Mouse (Mus musculus) limb, embryonic 13.5 days (tissue): ENCODE results near the gene Olfr1311. TPM values are rescaled to one million over a fixed set of nuclear protein-coding genes. Genes with fewer than 3 reads are reported as not detected.
"Not testable (repeated sequence)": the region's sequence is repeated elsewhere in the genome, so short reads cannot be mapped to it uniquely, and the experiment has no call there.

Experiments used
- ATAC-seq: fragments of 200-750 bp; cut with Nextera tagmentation; 2 replicates; pipeline ENCODE4 v1.8.0; 2017; ENCODE audit warnings: low read depth, moderate number of reproducible peaks, moderate TSS enrichment; ENCODE audit not compliant: low FRiP score
- H3K27ac ChIP-seq: fragments of 300-500 bp; sonication (generic); 2 replicates; pipeline ENCODE4 v1.5.1; 2015; ENCODE audit warnings: inconsistent platforms, mild to moderate bottlenecking, moderate library complexity
- H3K27me3 ChIP-seq: fragments of 300-500 bp; sonication (generic); 2 replicates; pipeline ENCODE4 v1.6.1; 2015; ENCODE audit warnings: mild to moderate bottlenecking, inconsistent platforms
- H3K36me3 ChIP-seq: fragments of 300-500 bp; sonication (generic); 2 replicates; pipeline ENCODE4 v1.6.1; 2015; ENCODE audit warnings: inconsistent platforms, mild to moderate bottlenecking, moderate library complexity
- H3K4me1 ChIP-seq: fragments of 300-500 bp; sonication (generic); 2 replicates; pipeline ENCODE4 v1.6.1; 2015; ENCODE audit warnings: inconsistent platforms
- H3K4me2 ChIP-seq: fragments of 300-500 bp; sonication (generic); replicated peaks from 2 replicates; pipeline ENCODE4 v1.6.1; 2015; ENCODE audit warnings: inconsistent platforms, mild to moderate bottlenecking, moderate library complexity
- H3K4me3 ChIP-seq: fragments of 300-500 bp; sonication (generic); 2 replicates; pipeline ENCODE4 v1.5.1; 2015; ENCODE audit warnings: moderate library complexity, mild to moderate bottlenecking, inconsistent platforms
- H3K9ac ChIP-seq: fragments of 300-500 bp; sonication (generic); 2 replicates; pipeline ENCODE4 v1.6.1; 2015; ENCODE audit warnings: mild to moderate bottlenecking, inconsistent platforms
- H3K9me3 ChIP-seq: fragments of 300-500 bp; sonication (generic); 2 replicates; pipeline ENCODE4 v1.6.1; 2016; ENCODE audit warnings: inconsistent platforms
- WGBS: fragments of 180-500 bp; shearing (Covaris S2); methylation state at CpG from one replicate; pipeline ENCODE4 v1.1.7; 2015; 5-methylcytosine and 5-hydroxymethylcytosine counted together
- polyA plus RNA-seq: library from polyadenylated mRNA; unstranded; fragments of >200 nt; fragmentation: Nextera tagmentation; extraction: Ambion mirVana; gene quantifications from 2 replicates; pipeline ENCODE4 v1.2.1, GENCODE M21; 2015

The Olfr1311 gene
- not detected in 2 replicates for polyA plus RNA-seq

GRCm38 (mm10) chr2:112024312-112024711, at the start of gene Olfr1311:
TSS of gene Olfr1311 (minus strand) at chr2:112024412.
- 85% methylated on average over 2 of the region's 2 CpGs for WGBS
- Histone ChIP-seq H3K9ac (no peak within 1 kb of the TSS), H3K27me3 (no peaks in the 10 kb centered on the region), H3K4me2 (no peak within 1 kb of the TSS), H3K4me1 (no peaks in the 10 kb centered on the region), H3K36me3 (no peaks in the 10 kb centered on the region), H3K4me3 (no peak within 1 kb of the TSS), H3K9me3 (no peaks in the 10 kb centered on the region), H3K27ac (no peak within 1 kb of the TSS)
- ATAC-seq = no peak

GRCm38 (mm10) chr2:112050138-112050537, 25.9 kb upstream of the Olfr1311 start, which contains the start of gene Olfr1312:
TSS of gene Olfr1312 (minus strand) at chr2:112050238.
- H3K27me3 ChIP-seq = no peaks in the 10 kb centered on the region
- no peaks in the 10 kb centered on the region for H3K9me3 ChIP-seq
- H3K9ac ChIP-seq = no peak within 1 kb of the TSS
- no peak for ATAC-seq
- H3K4me1 ChIP-seq = no peaks in the 10 kb centered on the region
- WGBS = 33% methylated on average over 1 of the region's 1 CpGs
- H3K4me3 ChIP-seq = no peak within 1 kb of the TSS
- no peaks in the 10 kb centered on the region for H3K36me3 ChIP-seq
- H3K27ac ChIP-seq = no peak within 1 kb of the TSS
- H3K4me2 ChIP-seq = no peak within 1 kb of the TSS

DNA sequence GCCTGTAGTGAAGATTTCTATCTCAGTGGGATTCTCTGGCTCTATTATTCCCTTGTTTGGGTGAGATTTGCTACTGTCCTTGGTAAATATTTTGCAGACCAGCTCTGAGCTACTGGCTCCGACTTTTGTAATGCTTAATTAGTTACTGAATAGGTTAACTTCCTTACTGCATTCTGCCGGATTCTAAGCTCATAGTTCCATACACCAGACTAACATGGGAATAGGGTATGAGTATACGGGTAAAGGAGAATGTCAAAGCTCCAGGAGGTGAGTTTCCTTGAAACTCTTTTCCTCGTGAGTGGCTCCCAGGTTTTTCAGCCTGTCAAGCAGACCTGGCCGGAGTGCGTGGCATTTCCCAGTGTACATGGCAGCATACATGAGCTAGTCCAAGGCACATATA, 2.8 kb upstream of the Olfr1311 start:
- not testable (repeated sequence) for H3K27ac ChIP-seq, H3K36me3 ChIP-seq, H3K9me3 ChIP-seq, H3K27me3 ChIP-seq, H3K4me3 ChIP-seq, H3K4me1 ChIP-seq, H3K9ac ChIP-seq, H3K4me2 ChIP-seq, ATAC-seq
- 51% methylated on average over 6 of the region's 6 CpGs for WGBS

- no peaks in the 10 kb centered on the region for H3K9me3 ChIP-seq
- H3K27me3 ChIP-seq = no peaks in the 10 kb centered on the region
- no peak overlapping the region for H3K27ac ChIP-seq
- H3K4me2 ChIP-seq = no peak overlapping the region
- H3K4me3 ChIP-seq = no peak overlapping the region
- no peaks in the 10 kb centered on the region for H3K4me1 ChIP-seq
- H3K9ac ChIP-seq = no peak overlapping the region
- H3K36me3 ChIP-seq = no peaks in the 10 kb centered on the region
- 78% methylated on average over 3 of the region's 3 CpGs for WGBS
- ATAC-seq = no peak
Measured at GRCm38 (mm10) chr2:112014900-112015299, 9.3 kb downstream of the Olfr1311 start.

DNA sequence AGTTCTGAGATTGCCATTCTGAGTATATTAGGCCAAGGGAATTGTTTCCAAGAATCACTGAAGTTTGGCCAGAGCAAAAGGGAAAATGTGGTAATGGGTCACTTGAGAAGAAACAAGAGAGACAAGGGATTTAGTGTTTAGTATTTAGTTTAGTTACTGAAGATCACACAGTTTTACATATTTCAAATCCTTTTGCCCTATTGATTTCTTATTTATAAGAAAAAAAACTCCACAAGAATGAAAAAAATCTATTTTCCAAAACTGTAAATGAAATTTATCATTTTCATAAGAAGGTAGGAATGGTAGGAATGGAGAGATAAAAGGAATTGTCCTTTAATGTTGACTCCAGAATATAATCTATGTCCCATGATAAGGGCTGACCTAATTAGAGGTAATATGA, 11.6 kb downstream of the Olfr1311 start, which contains the start of gene Olfr1310:
Gene Olfr1310 (minus strand): TSS at position 101 of the 400 bp plus-strand sequence.
- ATAC-seq = no peak
- Histone ChIP-seq H3K27me3 (no peaks in the 10 kb centered on the region), H3K4me2 (no peak within 1 kb of the TSS), H3K4me3 (no peak within 1 kb of the TSS), H3K27ac (no peak within 1 kb of the TSS), H3K9ac (no peak within 1 kb of the TSS), H3K36me3 (no peaks in the 10 kb centered on the region), H3K9me3 (no peaks in the 10 kb centered on the region), H3K4me1 (no peaks in the 10 kb centered on the region)

GRCm38 (mm10) chr2:111990181-111990580, 34.0 kb downstream of the Olfr1311 start, which contains the start of gene Olfr1309:
TSS of gene Olfr1309 (minus strand) at chr2:111990281.
- H3K36me3 ChIP-seq = no peaks in the 10 kb centered on the region
- H3K4me3 ChIP-seq = no peak within 1 kb of the TSS
- H3K4me2 ChIP-seq = no peak within 1 kb of the TSS
- H3K9ac ChIP-seq = no peak within 1 kb of the TSS
- no peaks in the 10 kb centered on the region for H3K9me3 ChIP-seq
- WGBS = 52% methylated on average over 1 of the region's 1 CpGs
- no peaks in the 10 kb centered on the region for H3K27me3 ChIP-seq
- no peaks in the 10 kb centered on the region for H3K4me1 ChIP-seq
- H3K27ac ChIP-seq = no peak within 1 kb of the TSS
- ATAC-seq = no peak

Other genes starting within 250 kb of the Olfr1311 start
- not detected in 2 replicates for gene Olfr1302, start 247.0 kb downstream of the Olfr1311 start, polyA plus RNA-seq
- gene Olfr1303, start 204.1 kb downstream of the Olfr1311 start, polyA plus RNA-seq = not detected in 2 replicates
- not detected in 2 replicates for gene Olfr1305, start 147.3 kb downstream of the Olfr1311 start, polyA plus RNA-seq
- gene Olfr1306, start 108.1 kb downstream of the Olfr1311 start, polyA plus RNA-seq = not detected in 2 replicates
- 0.01 TPM in 1 of 2 replicates, not detected in the other for gene Olfr1307, start 75.0 kb downstream of the Olfr1311 start, polyA plus RNA-seq
- not detected in 2 replicates for gene Olfr1308, start 59.5 kb downstream of the Olfr1311 start, polyA plus RNA-seq
- not detected in 2 replicates for gene Olfr1309, start 34.1 kb downstream of the Olfr1311 start, polyA plus RNA-seq
- gene Olfr1310, start 11.7 kb downstream of the Olfr1311 start, polyA plus RNA-seq = not detected in 2 replicates
- gene Olfr1312, start 25.8 kb upstream of the Olfr1311 start, polyA plus RNA-seq = not detected in 2 replicates
- gene Olfr1313, start 53.4 kb upstream of the Olfr1311 start, polyA plus RNA-seq = not detected in 2 replicates
- gene Olfr1314, start 72.4 kb upstream of the Olfr1311 start, polyA plus RNA-seq = not detected in 2 replicates
- gene Olfr1315-ps1, start 91.0 kb upstream of the Olfr1311 start, polyA plus RNA-seq = not detected in 2 replicates
- gene Olfr1316, start 110.6 kb upstream of the Olfr1311 start, polyA plus RNA-seq = not detected in 2 replicates
- gene Olfr1317, start 115.9 kb upstream of the Olfr1311 start, polyA plus RNA-seq = not detected in 2 replicates
- gene Olfr1318, start 129.8 kb upstream of the Olfr1311 start, polyA plus RNA-seq = 0.08 TPM in 1 of 2 replicates, not detected in the other
- gene Lpcat4, start 215.1 kb upstream of the Olfr1311 start, polyA plus RNA-seq = 15.2 and 18.4 TPM in 2 replicates
- gene Nutm1, start 234.9 kb upstream of the Olfr1311 start, polyA plus RNA-seq = not detected in 2 replicates
- gene Nop10, start 237.5 kb upstream of the Olfr1311 start, polyA plus RNA-seq = 189 and 193 TPM in 2 replicates
- gene Slc12a6, start 241.4 kb upstream of the Olfr1311 start, polyA plus RNA-seq = 9.2 and 9.5 TPM in 2 replicates
- gene Gm21985, start 241.9 kb upstream of the Olfr1311 start, polyA plus RNA-seq = not detected in 2 replicates